Mouse (Mus musculus) heart, adult 2 months (tissue): ENCODE data around the gene Agpat4.

Experiments used
- CTCF ChIP-seq: fragments of 200-600 bp; IDR thresholded peaks from 2 replicates; pipeline ENCODE4 v1.8.1; 2022; ENCODE audit warnings: antibody characterized with exemption, mild to moderate bottlenecking, moderate library complexity
- EP300 ChIP-seq: fragments of 200-500 bp; IDR thresholded peaks from 2 replicates; pipeline ENCODE4 v1.6.1; 2011; ENCODE audit warnings: low read depth, low read length, control low read depth; ENCODE audit not compliant: insufficient read depth
- POLR2A ChIP-seq: fragments of 200-500 bp; IDR thresholded peaks from 2 replicates; pipeline ENCODE4 v1.6.1; 2011; ENCODE audit warnings: mild to moderate bottlenecking, low read depth, low read length, control low read depth; ENCODE audit not compliant: insufficient read depth

- TF ChIP-seq POLR2A, result no peak
- TF ChIP-seq CTCF, result no peak
- TF ChIP-seq EP300, result no peak
Observed at GRCm38 (mm10) chr17:12131581-12131980, 13.1 kb downstream of the Agpat4 start.
